Mouse (Mus musculus) kidney, adult 2 months (tissue): ENCODE measurements around the gene Sptb.

Experiments used
- CTCF ChIP-seq: fragments of 200-500 bp; conservative IDR thresholded peaks from 2 replicates; pipeline ENCODE4 v1.5.1; 2011; ENCODE audit warnings: low read depth, mild to moderate bottlenecking, control low read depth, low read length, moderate library complexity, mixed read lengths; ENCODE audit not compliant: insufficient read depth, insufficient read length
- POLR2A ChIP-seq: fragments of 200-500 bp; IDR thresholded peaks from one replicate; pipeline ENCODE4 v1.6.1; 2011; ENCODE audit warnings: low read depth, low read length, control low read depth

DNA sequence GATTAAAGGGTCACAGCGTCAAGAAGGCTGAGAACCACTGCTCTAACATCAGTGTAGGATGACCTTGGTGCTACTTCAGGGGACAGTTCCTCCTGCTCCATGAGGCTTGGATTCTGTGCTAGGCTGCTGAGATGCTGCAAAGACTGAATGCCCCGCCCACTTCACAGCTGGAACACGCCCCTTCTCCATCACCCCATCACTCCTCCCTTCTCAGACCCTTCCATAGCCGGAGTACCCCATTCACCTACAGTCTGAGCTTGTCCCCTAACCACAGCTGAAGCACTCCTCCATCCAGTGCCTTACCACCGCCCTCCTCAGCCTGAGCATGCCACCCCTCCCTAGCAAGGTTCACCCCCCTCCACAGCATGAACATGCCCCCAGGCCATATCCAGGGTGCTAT, 90.5 kb downstream of the Sptb start:
- TF ChIP-seq CTCF (no peak), POLR2A (no peak)
